Mouse (Mus musculus): ENCODE data around the gene Vip. TPM values are rescaled to one million over a fixed set of nuclear protein-coding genes. Genes with fewer than 3 reads are reported as not detected.

The Vip gene
- polyA plus RNA-seq (2015; fragmentation: Nextera tagmentation; extraction: Ambion mirVana), result 1.4 and 1.7 TPM in 2 replicates

DNA sequence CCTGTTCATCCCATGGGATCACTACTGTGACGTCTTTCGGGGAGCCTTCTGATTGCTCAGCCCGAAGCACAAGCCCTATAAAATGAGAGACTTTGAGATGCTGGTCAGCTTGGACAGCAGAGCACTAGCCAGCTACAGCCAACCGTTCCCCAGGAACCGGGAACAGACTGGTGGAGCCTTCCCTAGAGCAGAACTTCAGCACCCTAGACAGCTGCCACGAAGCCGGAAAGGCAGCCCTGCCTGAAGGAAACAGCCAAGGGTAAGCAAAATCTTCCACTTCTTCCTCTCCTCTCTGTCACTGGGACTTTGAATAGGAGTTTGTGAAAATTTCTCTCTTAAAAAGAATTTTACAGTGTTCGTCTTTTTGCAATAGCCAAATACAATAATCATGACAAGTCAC, at the start of gene Vip:
TSS of gene Vip (plus strand) at position 107 of the 400 bp plus-strand sequence.

GRCm38 (mm10) chr10:5593464-5593863, 45.6 kb upstream of the Vip start, which contains the start of gene Myct1:
TSS of gene Myct1 (plus strand) at chr10:5593775.

Other genes with a start within 250 kb of the Vip start
- gene Syne1, start 87.7 kb upstream of the Vip start, polyA plus RNA-seq (2015; fragmentation: Nextera tagmentation; extraction: Ambion mirVana), result 19.9 and 25.5 TPM in 2 replicates
- gene Myct1, start 45.4 kb upstream of the Vip start, polyA plus RNA-seq (2015; fragmentation: Nextera tagmentation; extraction: Ambion mirVana), result 1.2 and 1.4 TPM in 2 replicates
- gene Fbxo5, start 166.4 kb downstream of the Vip start, polyA plus RNA-seq (2015; fragmentation: Nextera tagmentation; extraction: Ambion mirVana), result 5.8 and 7.6 TPM in 2 replicates
- 11.1 and 11.4 TPM in 2 replicates for gene Mtrf1l, start 184.7 kb downstream of the Vip start, polyA plus RNA-seq (2015; fragmentation: Nextera tagmentation; extraction: Ambion mirVana)